Mouse (Mus musculus): ENCODE results near the gene Xbp1. TPM values are rescaled to one million over a fixed set of nuclear protein-coding genes. Genes with fewer than 3 reads are reported as not detected.
"Not testable (repeated sequence)": the region's sequence is repeated elsewhere in the genome, so short reads cannot be mapped to it uniquely, and the experiment has no call there.

Gene Xbp1
- polyA plus RNA-seq, 1 experiment from 2014 or later = 149 TPM

- not testable (repeated sequence) for H3K27ac ChIP-seq (ENCODE audit: low read depth, low read length); H3K9me3 ChIP-seq (ENCODE audit: control insufficient read depth, low read length); H3K4me1 ChIP-seq (replicated peaks; ENCODE audit: control insufficient read depth, insufficient read depth, low read length); H3K4me2 ChIP-seq; DNase-seq (ENCODE audit: low spot score); H3K27me3 ChIP-seq (replicated peaks; ENCODE audit: control insufficient read depth, insufficient read depth, low read length); H3K9ac ChIP-seq (ENCODE audit: low read depth, low read length); H3K4me3 ChIP-seq (ENCODE audit: low read depth, low read length); H3K36me3 ChIP-seq (ENCODE audit: control insufficient read depth, insufficient read depth, low read length); ATAC-seq (replicated peaks; ENCODE audit: low FRiP score)
- no CpG with 5 or more reads among the region's 2 CpGs for WGBS
Observed at GRCm38 (mm10) chr11:5510686-5511085, 9.8 kb upstream of the Xbp1 start.

GRCm38 (mm10) chr11:5512099-5512725 is 8.2 kb upstream of the Xbp1 start:
- Histone ChIP-seq H3K9me3 (ENCODE audit: control insufficient read depth, low read length) (no peaks in the 10 kb centered on the region), H3K4me3 (ENCODE audit: low read depth, low read length) (no peak overlapping the region), H3K9ac (ENCODE audit: low read depth, low read length) (no peak overlapping the region), H3K27ac (ENCODE audit: low read depth, low read length) (no peak overlapping the region), H3K4me2 (no peak overlapping the region), H3K36me3 (ENCODE audit: control insufficient read depth, insufficient read depth, low read length) (no peaks in the 10 kb centered on the region), H3K4me1 (replicated peaks; ENCODE audit: control insufficient read depth, insufficient read depth, low read length) (peaks cover 7% of the 10 kb centered on the region), H3K27me3 (replicated peaks; ENCODE audit: control insufficient read depth, insufficient read depth, low read length) (no peaks in the 10 kb centered on the region)
- DNase-seq (ENCODE audit: low spot score) (no peak), ATAC-seq (replicated peaks; ENCODE audit: low FRiP score) (no peak)
- WGBS = 74% methylated on average over 12 of the region's 12 CpGs

- 81% methylated on average over 8 of the region's 8 CpGs for WGBS
- Histone ChIP-seq H3K9me3 (ENCODE audit: control insufficient read depth, low read length) (no peaks in the 10 kb centered on the region), H3K27ac (ENCODE audit: low read depth, low read length) (no peak overlapping the region), H3K4me2 (no peak overlapping the region), H3K36me3 (ENCODE audit: control insufficient read depth, insufficient read depth, low read length) (no peaks in the 10 kb centered on the region), H3K9ac (ENCODE audit: low read depth, low read length) (no peak overlapping the region), H3K4me3 (ENCODE audit: low read depth, low read length) (no peak overlapping the region), H3K4me1 (replicated peaks; ENCODE audit: control insufficient read depth, insufficient read depth, low read length) (peaks cover 7% of the 10 kb centered on the region), H3K27me3 (replicated peaks; ENCODE audit: control insufficient read depth, insufficient read depth, low read length) (no peaks in the 10 kb centered on the region)
- no peak for DNase-seq (ENCODE audit: low spot score)
- ATAC-seq (replicated peaks; ENCODE audit: low FRiP score) = no peak
Observed at GRCm38 (mm10) chr11:5512961-5513360, 7.5 kb upstream of the Xbp1 start.

- DNase-seq (ENCODE audit: low spot score) (no peak), ATAC-seq (replicated peaks; ENCODE audit: low FRiP score) (no peak)
- no peaks in the 10 kb centered on the region for H3K9me3 ChIP-seq (ENCODE audit: control insufficient read depth, low read length)
- 79% methylated on average over 4 of the region's 4 CpGs for WGBS
- no peak overlapping the region for H3K9ac ChIP-seq (ENCODE audit: low read depth, low read length)
- no peak overlapping the region for H3K4me3 ChIP-seq (ENCODE audit: low read depth, low read length)
- no peak overlapping the region for H3K4me2 ChIP-seq
- H3K27ac ChIP-seq (ENCODE audit: low read depth, low read length) = no peak overlapping the region
- no peaks in the 10 kb centered on the region for H3K36me3 ChIP-seq (ENCODE audit: control insufficient read depth, insufficient read depth, low read length)
- H3K4me1 ChIP-seq (replicated peaks; ENCODE audit: control insufficient read depth, insufficient read depth, low read length) = peaks cover 7% of the 10 kb centered on the region
- H3K27me3 ChIP-seq (replicated peaks; ENCODE audit: control insufficient read depth, insufficient read depth, low read length) = no peaks in the 10 kb centered on the region
Observed at GRCm38 (mm10) chr11:5514091-5514490, 6.4 kb upstream of the Xbp1 start.

- Histone ChIP-seq H3K4me1 (replicated peaks; ENCODE audit: control insufficient read depth, insufficient read depth, low read length) (no peaks in the 10 kb centered on the region), H3K27ac (ENCODE audit: low read depth, low read length) (no peak overlapping the region), H3K4me2 (no peak overlapping the region), H3K9me3 (ENCODE audit: control insufficient read depth, low read length) (no peaks in the 10 kb centered on the region), H3K36me3 (ENCODE audit: control insufficient read depth, insufficient read depth, low read length) (no peaks in the 10 kb centered on the region), H3K9ac (ENCODE audit: low read depth, low read length) (no peak overlapping the region), H3K27me3 (replicated peaks; ENCODE audit: control insufficient read depth, insufficient read depth, low read length) (no peaks in the 10 kb centered on the region), H3K4me3 (ENCODE audit: low read depth, low read length) (no peak overlapping the region)
- DNase-seq (ENCODE audit: low spot score) = no peak
- ATAC-seq (replicated peaks; ENCODE audit: low FRiP score) = no peak
- WGBS = 71% methylated on average over 6 of the region's 6 CpGs
Observed at GRCm38 (mm10) chr11:5515196-5515595, 5.3 kb upstream of the Xbp1 start.

- Histone ChIP-seq H3K4me1 (replicated peaks; ENCODE audit: control insufficient read depth, insufficient read depth, low read length) (no peaks in the 10 kb centered on the region), H3K36me3 (ENCODE audit: control insufficient read depth, insufficient read depth, low read length) (no peaks in the 10 kb centered on the region), H3K4me2 (no peak overlapping the region), H3K9me3 (ENCODE audit: control insufficient read depth, low read length) (no peaks in the 10 kb centered on the region), H3K27me3 (replicated peaks; ENCODE audit: control insufficient read depth, insufficient read depth, low read length) (no peaks in the 10 kb centered on the region), H3K9ac (ENCODE audit: low read depth, low read length) (no peak overlapping the region), H3K27ac (ENCODE audit: low read depth, low read length) (no peak overlapping the region), H3K4me3 (ENCODE audit: low read depth, low read length) (no peak overlapping the region)
- no peak for DNase-seq (ENCODE audit: low spot score)
- no peak for ATAC-seq (replicated peaks; ENCODE audit: low FRiP score)
- WGBS = 80% methylated on average over 6 of the region's 6 CpGs
Observed at GRCm38 (mm10) chr11:5515655-5516054, 4.8 kb upstream of the Xbp1 start.

GRCm38 (mm10) chr11:5516151-5516550 is 4.3 kb upstream of the Xbp1 start:
- ATAC-seq (replicated peaks; ENCODE audit: low FRiP score) (no peak), DNase-seq (ENCODE audit: low spot score) (no peak)
- no peaks in the 10 kb centered on the region for H3K36me3 ChIP-seq (ENCODE audit: control insufficient read depth, insufficient read depth, low read length)
- H3K27me3 ChIP-seq (replicated peaks; ENCODE audit: control insufficient read depth, insufficient read depth, low read length) = no peaks in the 10 kb centered on the region
- H3K4me1 ChIP-seq (replicated peaks; ENCODE audit: control insufficient read depth, insufficient read depth, low read length) = no peaks in the 10 kb centered on the region
- H3K9me3 ChIP-seq (ENCODE audit: control insufficient read depth, low read length) = no peaks in the 10 kb centered on the region
- no peak overlapping the region for H3K4me2 ChIP-seq
- H3K9ac ChIP-seq (ENCODE audit: low read depth, low read length) = no peak overlapping the region
- WGBS = 78% methylated on average over 7 of the region's 7 CpGs
- no peak overlapping the region for H3K27ac ChIP-seq (ENCODE audit: low read depth, low read length)
- H3K4me3 ChIP-seq (ENCODE audit: low read depth, low read length) = no peak overlapping the region

GRCm38 (mm10) chr11:5516617-5517016 is 3.8 kb upstream of the Xbp1 start:
- DNase-seq (ENCODE audit: low spot score) (no peak), ATAC-seq (replicated peaks; ENCODE audit: low FRiP score) (no peak)
- no peaks in the 10 kb centered on the region for H3K36me3 ChIP-seq (ENCODE audit: control insufficient read depth, insufficient read depth, low read length)
- no peak overlapping the region for H3K4me3 ChIP-seq (ENCODE audit: low read depth, low read length)
- no peaks in the 10 kb centered on the region for H3K9me3 ChIP-seq (ENCODE audit: control insufficient read depth, low read length)
- WGBS = 92% methylated on average over 14 of the region's 14 CpGs
- no peak overlapping the region for H3K4me2 ChIP-seq
- no peak overlapping the region for H3K9ac ChIP-seq (ENCODE audit: low read depth, low read length)
- no peaks in the 10 kb centered on the region for H3K4me1 ChIP-seq (replicated peaks; ENCODE audit: control insufficient read depth, insufficient read depth, low read length)
- no peaks in the 10 kb centered on the region for H3K27me3 ChIP-seq (replicated peaks; ENCODE audit: control insufficient read depth, insufficient read depth, low read length)
- H3K27ac ChIP-seq (ENCODE audit: low read depth, low read length) = no peak overlapping the region

GRCm38 (mm10) chr11:5517346-5517745 is 3.1 kb upstream of the Xbp1 start:
- Histone ChIP-seq H3K27ac (ENCODE audit: low read depth, low read length) (no peak overlapping the region), H3K36me3 (ENCODE audit: control insufficient read depth, insufficient read depth, low read length) (no peaks in the 10 kb centered on the region), H3K4me1 (replicated peaks; ENCODE audit: control insufficient read depth, insufficient read depth, low read length) (peaks cover 3% of the 10 kb centered on the region), H3K4me3 (ENCODE audit: low read depth, low read length) (no peak overlapping the region), H3K27me3 (replicated peaks; ENCODE audit: control insufficient read depth, insufficient read depth, low read length) (no peaks in the 10 kb centered on the region), H3K4me2 (no peak overlapping the region), H3K9me3 (ENCODE audit: control insufficient read depth, low read length) (no peaks in the 10 kb centered on the region), H3K9ac (ENCODE audit: low read depth, low read length) (no peak overlapping the region)
- ATAC-seq (replicated peaks; ENCODE audit: low FRiP score) (no peak), DNase-seq (ENCODE audit: low spot score) (no peak)
- WGBS = 73% methylated on average over 6 of the region's 6 CpGs

Measured in liver, embryonic 11.5 days (tissue).